ENCODE assay signal across 7 mouse cellular contexts in genomic region chr2:127133621-127134461, GRCm38 (mm10). TPM values are rescaled to one million over a fixed set of nuclear protein-coding genes. Genes with fewer than 3 reads are reported as not detected.
DNase-seq lines count a peak whose midpoint lies in the region; ATAC-seq and TF ChIP-seq lines count a peak whose summit lies in the region.

Ncaph (minus strand) TSS chr2:127133954.

- no peaks in the 10 kb centered on the region for H3K36me3 ChIP-seq in intestine, postnatal 0 days (ENCODE audit: control insufficient read depth, insufficient read depth)
- H3K36me3 ChIP-seq in midbrain, embryonic 12.5 days, result no peaks in the 10 kb centered on the region
- H3K36me3 ChIP-seq in small intestine, adult 2 months (ENCODE audit: control insufficient read depth, insufficient read depth, low read length), result no peaks in the 10 kb centered on the region

- intact Hi-C loops in left cerebral cortex, postnatal 4 days (cut with DNase I), result no loop called here

- TF ChIP-seq POLR2A in small intestine, adult 2 months (IDR thresholded peaks at IDR 0.05; ENCODE audit: low read depth, low read length), result peak; percentile 93

- peak within 1 kb of the TSS; percentile 88 for H3K27ac ChIP-seq in intestine, postnatal 0 days (ENCODE audit: low read depth, low read length)
- H3K27ac ChIP-seq in midbrain, embryonic 12.5 days (replicated peaks), result peak within 1 kb of the TSS; percentile 83
- peak within 1 kb of the TSS; percentile 88 for H3K27ac ChIP-seq in small intestine, adult 2 months (ENCODE audit: insufficient read depth, low read depth, low read length)

- ATAC-seq in intestine, postnatal 0 days, result peak; percentile 85
- peak; percentile 87 for ATAC-seq in midbrain, embryonic 12.5 days (ENCODE audit: low FRiP score, low read depth)

- peak within 1 kb of the TSS; percentile 75 for H3K4me2 ChIP-seq in intestine, postnatal 0 days (replicated peaks; ENCODE audit: low read depth)
- peak within 1 kb of the TSS; percentile 61 for H3K4me2 ChIP-seq in midbrain, embryonic 12.5 days (replicated peaks)

- peak; percentile 96 for DNase-seq in adrenal gland, adult 2 months
- DNase-seq in embryo, embryonic 11.5 days (ENCODE audit: low read depth, low spot score), result peak; percentile 89
- peak; percentile 94 to 96 for DNase-seq in gastrocnemius, postnatal 4 days (ENCODE audit: low spot score in 2 of 2)
- peak; percentile 93 for DNase-seq in left cerebral cortex, postnatal 4 days

- 0 out of 2 replicates have a peak, but pooled peaks cover 4% of the 10 kb centered on the region for H3K4me1 ChIP-seq in intestine, postnatal 0 days (replicated peaks; ENCODE audit: control insufficient read depth, insufficient read depth, low read length)
- H3K4me1 ChIP-seq in midbrain, embryonic 12.5 days, result peaks cover 33% of the 10 kb centered on the region
- peaks cover 11% of the 10 kb centered on the region; the same call in 1 of the 2 replicates for H3K4me1 ChIP-seq in small intestine, adult 2 months (ENCODE audit: control insufficient read depth, insufficient read depth, insufficient read length, low read length)

- H3K27me3 ChIP-seq in intestine, postnatal 0 days (replicated peaks; ENCODE audit: control insufficient read depth, insufficient read depth, low read length), result no peaks in the 10 kb centered on the region
- no peaks in the 10 kb centered on the region for H3K27me3 ChIP-seq in midbrain, embryonic 12.5 days
- H3K27me3 ChIP-seq in small intestine, adult 2 months (ENCODE audit: control insufficient read depth, insufficient read depth, low read length), result no peaks in the 10 kb centered on the region

- TF ChIP-seq CTCF in intestine, postnatal 0 days (IDR thresholded peaks at IDR 0.05; ENCODE audit: low read depth), result no peak
- TF ChIP-seq CTCF in small intestine, adult 2 months (IDR thresholded peaks at IDR 0.05; ENCODE audit: extremely low read depth, insufficient read length, insufficient replicate concordance, low read depth, low read length), result no peak

- H3K9ac ChIP-seq in intestine, postnatal 0 days (ENCODE audit: low read depth, low read length), result peak within 1 kb of the TSS; percentile 52; the same call in 1 of the 2 replicates
- H3K9ac ChIP-seq in midbrain, embryonic 12.5 days (replicated peaks), result peak within 1 kb of the TSS; percentile 72

- H3K4me3 ChIP-seq in intestine, postnatal 0 days (ENCODE audit: low read depth, low read length), result peak within 1 kb of the TSS; percentile 86
- peak within 1 kb of the TSS; percentile 82 for H3K4me3 ChIP-seq in midbrain, embryonic 12.5 days
- peak within 1 kb of the TSS; percentile 91 for H3K4me3 ChIP-seq in small intestine, adult 2 months (ENCODE audit: low read depth, low read length)

- no peaks in the 10 kb centered on the region for H3K9me3 ChIP-seq in intestine, postnatal 0 days (ENCODE audit: control insufficient read depth)
- H3K9me3 ChIP-seq in midbrain, embryonic 12.5 days, result no peaks in the 10 kb centered on the region

- 1% methylated on average over 57 of the region's 57 CpGs for WGBS in intestine, postnatal 0 days
- WGBS in midbrain, embryonic 12.5 days, result 1% methylated on average over 57 of the region's 57 CpGs
- 1% methylated on average over 57 of the region's 57 CpGs for WGBS in small intestine, adult 2 months

RNA-seq across cellular contexts. Expression of gene Ncaph, which starts in this region (rescaled TPM):
- total RNA-seq in adrenal gland, adult 2 months (2021), result 1 to 10 TPM; 1.4 to 2.6 TPM
- 0.46 and 0.89 TPM in 2 replicates for polyA plus RNA-seq in adrenal gland, adult 2 months (2012; rRNA removed)
- 10 to 100 TPM; 22.3 to 24.0 TPM for total RNA-seq in gastrocnemius, postnatal 4 days (2021)
- polyA plus RNA-seq in intestine, postnatal 0 days (2015; fragmentation: Nextera tagmentation; extraction: Ambion mirVana), result 14.0 and 15.1 TPM in 2 replicates
- 1 to 10 TPM; 8.7 to 9.8 TPM for total RNA-seq in left cerebral cortex, postnatal 4 days (2021)
- polyA plus RNA-seq in midbrain, embryonic 12.5 days (2016; fragmentation: Nextera tagmentation; extraction: Ambion mirVana), result 78.7 and 81.8 TPM in 2 replicates
- 0.86 and 2.2 TPM in 2 replicates for polyA plus RNA-seq in small intestine, adult 2 months (2012; rRNA removed)

Comparison
In these comparisons a context has a peak if more than half of its experiments do, and no peak if none do; other contexts are left out.
1. Peak in every context shown above with its lines: DNase-seq, ATAC-seq, H3K4me3 ChIP-seq and H3K27ac ChIP-seq.